Mouse (Mus musculus): ENCODE results near the gene Etfa. TPM values are rescaled to one million over a fixed set of nuclear protein-coding genes. Genes with fewer than 3 reads are reported as not detected.
A peak's percentile ranks its signal among the peaks of the same experiment; 100 is the strongest.

Gene Etfa
- total RNA-seq (2021), result 100 to 1,000 TPM; 216 to 261 TPM
- long read RNA-seq, experiment 1, transcript Etfa-201 (12 exons, 1,392 nt), result major isoform, 243 of 280 reads
- long read RNA-seq, experiment 1, partial matches to known transcripts, result 32 of 280 reads
- long read RNA-seq, experiment 1, other reads (novel, unspliced or antisense), result 5 of 280 reads
- long read RNA-seq, experiment 2, transcript Etfa-201 (12 exons, 1,392 nt), result major isoform, 339 of 377 reads
- long read RNA-seq, experiment 2, partial matches to known transcripts, result 31 of 377 reads
- long read RNA-seq, experiment 2, other reads (novel, unspliced or antisense), result 7 of 377 reads

GRCm38 (mm10) chr9:55512027-55512543 is at the start of gene Etfa:
TSS of gene Etfa (minus strand) at chr9:55512243.
- DNase-seq, result peak; percentile 89

GRCm38 (mm10) chr9:55560960-55561359 is 48.9 kb upstream of the Etfa start:
- no peak for DNase-seq

GRCm38 (mm10) chr9:55554986-55555385 is 42.9 kb upstream of the Etfa start:
- no peak for DNase-seq

GRCm38 (mm10) chr9:55549302-55549890 is 37.4 kb upstream of the Etfa start:
- DNase-seq, result no peak

GRCm38 (mm10) chr9:55548871-55549270 is 36.8 kb upstream of the Etfa start:
- no peak for DNase-seq

GRCm38 (mm10) chr9:55546176-55547010 is 34.4 kb upstream of the Etfa start:
- peak; percentile 43 for DNase-seq

- peak; percentile 14 for DNase-seq
Measured at GRCm38 (mm10) chr9:55545556-55546175, 33.6 kb upstream of the Etfa start.

- peak; percentile 36 for DNase-seq
Measured at GRCm38 (mm10) chr9:55544861-55545555, 33.0 kb upstream of the Etfa start.

- DNase-seq, result peak; percentile 36
Measured at GRCm38 (mm10) chr9:55543703-55544401, 31.8 kb upstream of the Etfa start.

- DNase-seq, result no peak
Measured at GRCm38 (mm10) chr9:55543336-55543702, 31.3 kb upstream of the Etfa start.

- peak; percentile 27 for DNase-seq
Measured at GRCm38 (mm10) chr9:55542366-55543325, 30.6 kb upstream of the Etfa start.

- DNase-seq, result peak; percentile 32
Measured at GRCm38 (mm10) chr9:55541681-55542365, 29.8 kb upstream of the Etfa start.

GRCm38 (mm10) chr9:55540888-55541287 is 28.8 kb upstream of the Etfa start:
- peak; percentile 48 for DNase-seq

- no peak for DNase-seq
Measured at GRCm38 (mm10) chr9:55540391-55540770, 28.3 kb upstream of the Etfa start.

GRCm38 (mm10) chr9:55539661-55540390 is 27.8 kb upstream of the Etfa start:
- no peak for DNase-seq

GRCm38 (mm10) chr9:55539006-55539405 is 27.0 kb upstream of the Etfa start:
- DNase-seq, result no peak

GRCm38 (mm10) chr9:55538377-55538776 is 26.3 kb upstream of the Etfa start, which contains the start of gene Isl2:
TSS of gene Isl2 (plus strand) at chr9:55538672.
- peak; percentile 43 for DNase-seq

GRCm38 (mm10) chr9:55535907-55536306 is 23.9 kb upstream of the Etfa start:
- peak; percentile 77 for DNase-seq

Measured in gastrocnemius, postnatal 10 days (tissue).